Mouse (Mus musculus): Measurements from ENCODE around the gene Taok1. TPM values are rescaled to one million over a fixed set of nuclear protein-coding genes. Genes with fewer than 3 reads are reported as not detected.

Gene Taok1
- polyA plus RNA-seq, 1 experiment from 2014 or later, result 14.3 TPM

DNA sequence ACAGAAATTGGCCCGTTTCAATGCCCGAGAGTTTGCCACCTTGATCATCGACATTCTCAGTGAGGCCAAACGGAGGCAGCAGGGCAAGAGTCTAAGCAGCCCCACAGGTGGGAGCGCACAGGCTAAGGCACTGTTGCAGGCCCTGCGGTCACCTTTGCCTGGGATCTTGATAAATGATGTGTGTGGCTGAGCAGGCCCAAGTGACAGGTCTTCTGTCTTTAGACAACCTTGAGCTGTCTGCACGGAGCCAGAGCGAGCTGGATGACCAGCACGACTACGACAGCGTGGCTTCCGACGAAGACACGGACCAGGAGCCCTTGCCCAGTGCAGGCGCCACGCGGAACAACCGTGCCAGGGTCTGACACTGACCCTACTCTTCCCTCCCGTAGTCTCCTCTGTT lies 103.2 kb downstream of the Taok1 start:
- no peaks in the 10 kb centered on the region for H3K9me3 ChIP-seq
- no peak overlapping the region for H3K4me3 ChIP-seq
- H3K27me3 ChIP-seq, result no peaks in the 10 kb centered on the region
- H3K9ac ChIP-seq, result no peak overlapping the region; the same call in 1 of the 2 replicates
- 95% methylated on average over 19 of the region's 19 CpGs for WGBS
- H3K36me3 ChIP-seq, result peaks cover 84% of the 10 kb centered on the region
- no peak overlapping the region for H3K27ac ChIP-seq
- peaks cover 45% of the 10 kb centered on the region for H3K4me1 ChIP-seq
- H3K4me2 ChIP-seq, result no peak overlapping the region
- ATAC-seq (ENCODE audit: insufficient number of reproducible peaks, insufficient read depth, low FRiP score, low TSS enrichment, low read depth), result no peak

DNA sequence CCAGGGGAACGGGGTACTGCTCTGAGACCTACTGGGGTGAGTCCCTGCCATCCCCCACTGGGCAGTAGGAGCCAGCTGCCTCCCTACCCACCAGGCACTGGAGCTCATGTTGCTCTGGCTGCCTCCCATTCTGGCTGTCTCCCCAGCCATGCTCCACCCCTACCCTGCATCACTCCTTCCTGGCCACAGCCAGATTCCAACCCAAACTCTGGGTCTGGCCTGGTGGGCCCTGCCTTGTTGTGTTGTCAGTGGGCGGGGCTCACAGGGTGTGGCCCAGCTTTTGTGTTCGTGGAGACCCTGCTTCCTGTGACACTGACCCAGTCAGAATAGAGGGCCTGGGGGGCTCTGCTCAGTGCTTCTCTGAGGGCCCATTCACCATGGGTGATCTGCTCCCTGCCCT lies 104.1 kb downstream of the Taok1 start:
- no peak for ATAC-seq (ENCODE audit: insufficient number of reproducible peaks, insufficient read depth, low FRiP score, low TSS enrichment, low read depth)
- Histone ChIP-seq H3K9ac (peak overlapping the region; percentile 21; the same call in 1 of the 2 replicates), H3K27me3 (no peaks in the 10 kb centered on the region), H3K4me3 (no peak overlapping the region), H3K4me1 (peaks cover 39% of the 10 kb centered on the region), H3K36me3 (peaks cover 80% of the 10 kb centered on the region), H3K27ac (peak overlapping the region; percentile 18; the same call in 1 of the 2 replicates), H3K4me2 (no peak overlapping the region), H3K9me3 (no peaks in the 10 kb centered on the region)
- WGBS, result 57% methylated on average over 3 of the region's 3 CpGs

DNA sequence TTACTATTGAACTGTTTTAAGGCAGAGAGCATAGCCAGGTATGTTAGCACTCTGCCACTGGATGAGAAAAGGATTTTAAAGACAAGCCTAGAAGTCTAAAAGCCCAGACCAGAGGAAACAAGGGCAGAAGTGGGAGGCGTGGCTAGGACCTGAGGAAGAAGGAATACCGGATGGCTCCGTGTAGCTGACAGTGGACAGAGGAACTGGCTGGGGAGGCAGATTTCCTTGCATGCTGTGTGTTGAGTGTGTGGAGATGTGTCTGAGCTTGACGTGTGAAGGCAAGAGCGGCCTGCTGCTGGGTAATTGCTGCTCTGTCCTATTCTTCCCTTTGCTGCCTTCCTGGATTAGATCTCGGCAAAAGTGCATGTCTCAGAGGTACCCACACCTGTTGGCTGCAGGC lies 105.1 kb downstream of the Taok1 start:
- Histone ChIP-seq H3K9me3 (no peaks in the 10 kb centered on the region), H3K4me2 (no peak overlapping the region), H3K27me3 (no peaks in the 10 kb centered on the region), H3K36me3 (peaks cover 75% of the 10 kb centered on the region), H3K4me3 (no peak overlapping the region), H3K9ac (peak overlapping the region; percentile 21; the same call in 1 of the 2 replicates), H3K27ac (no peak overlapping the region), H3K4me1 (peaks cover 41% of the 10 kb centered on the region)
- 82% methylated on average over 6 of the region's 6 CpGs for WGBS
- no peak for ATAC-seq (ENCODE audit: insufficient number of reproducible peaks, insufficient read depth, low FRiP score, low TSS enrichment, low read depth)

DNA sequence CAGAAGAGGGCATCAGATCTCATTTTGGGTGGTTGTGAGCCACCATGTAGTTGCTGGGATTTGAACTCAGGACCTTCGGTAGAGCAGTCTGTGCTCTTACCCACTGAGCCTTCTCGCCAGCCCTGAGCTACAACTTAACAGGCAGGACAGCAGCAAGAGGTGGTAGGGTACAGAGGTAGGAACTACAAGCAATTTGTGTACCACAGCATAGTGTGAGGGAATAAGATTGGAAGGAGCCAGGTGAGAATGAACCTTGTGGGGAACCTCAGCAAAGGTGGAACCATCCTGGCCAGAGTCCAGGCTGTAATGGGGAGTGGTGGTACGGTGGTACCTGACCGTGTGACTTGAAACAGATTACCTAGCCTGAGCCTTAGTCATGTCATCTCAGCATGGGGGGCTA lies 105.6 kb downstream of the Taok1 start:
- Histone ChIP-seq H3K4me2 (no peak overlapping the region), H3K36me3 (peaks cover 71% of the 10 kb centered on the region), H3K27me3 (no peaks in the 10 kb centered on the region), H3K9ac (no peak overlapping the region), H3K27ac (no peak overlapping the region), H3K9me3 (no peaks in the 10 kb centered on the region), H3K4me3 (no peak overlapping the region), H3K4me1 (peaks cover 44% of the 10 kb centered on the region)
- no peak for ATAC-seq (ENCODE audit: insufficient number of reproducible peaks, insufficient read depth, low FRiP score, low TSS enrichment, low read depth)
- 93% methylated on average over 4 of the region's 4 CpGs for WGBS

DNA sequence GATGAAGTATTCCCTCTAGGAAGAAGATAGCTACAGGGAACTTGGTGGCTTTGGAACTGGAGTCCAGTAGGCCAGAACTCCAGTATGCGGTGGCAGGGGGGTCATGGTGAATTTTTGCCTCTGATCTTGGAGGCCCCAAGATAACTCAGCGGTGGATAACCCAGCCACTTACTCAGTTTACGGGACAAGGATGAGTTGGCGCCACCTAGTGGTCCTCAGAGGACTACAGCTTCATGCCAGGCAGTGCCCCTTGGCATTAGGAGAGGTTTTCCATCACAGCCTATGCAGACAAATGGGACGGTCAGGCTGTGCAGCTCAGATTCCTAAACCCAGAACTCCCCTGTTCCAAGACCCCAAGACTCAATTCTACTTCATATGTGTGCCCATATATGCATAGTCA lies 106.2 kb downstream of the Taok1 start:
- WGBS, result 25% methylated on average over 5 of the region's 5 CpGs

DNA sequence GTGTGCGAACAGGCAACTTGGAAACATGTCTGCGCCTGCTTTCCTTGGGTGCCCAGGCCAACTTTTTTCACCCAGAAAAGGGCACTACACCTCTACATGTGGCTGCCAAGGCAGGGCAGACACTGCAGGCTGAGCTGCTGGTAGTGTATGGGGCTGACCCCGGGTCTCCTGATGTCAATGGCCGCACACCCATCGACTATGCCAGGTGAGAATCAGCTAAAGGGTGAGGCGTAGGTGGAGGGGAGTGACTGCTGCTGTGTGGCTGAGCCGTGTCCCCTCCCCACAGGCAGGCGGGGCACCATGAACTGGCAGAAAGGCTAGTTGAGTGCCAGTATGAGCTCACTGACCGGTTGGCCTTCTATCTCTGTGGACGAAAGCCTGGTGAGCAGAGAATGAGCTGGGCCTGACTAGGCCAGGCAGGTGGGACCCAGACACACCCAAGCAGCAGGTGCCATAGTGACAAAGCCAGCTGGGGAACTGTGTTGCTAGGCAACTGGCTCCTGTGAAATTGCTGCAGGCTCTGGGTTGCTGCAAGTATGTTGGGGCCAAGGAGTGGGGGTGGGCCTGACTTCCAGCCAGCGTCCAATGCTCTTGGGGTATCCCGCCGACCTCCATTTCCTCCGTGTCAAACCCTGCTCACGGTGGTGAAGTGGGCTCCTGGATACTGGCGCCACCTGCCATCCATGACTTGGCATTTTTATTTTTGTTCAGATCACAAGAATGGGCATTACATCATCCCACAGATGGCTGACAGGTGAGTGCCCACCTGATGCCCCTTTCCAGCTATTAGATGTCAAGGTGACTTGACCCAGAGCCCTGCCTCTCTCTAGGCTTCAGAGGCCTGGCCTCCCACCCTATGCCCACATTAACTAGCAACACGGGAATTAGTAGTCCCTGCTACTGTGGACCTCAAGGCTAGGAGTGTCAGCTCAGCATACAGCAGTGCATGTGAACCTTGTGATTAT lies 107.0 kb downstream of the Taok1 start:
- 82% methylated on average over 17 of the region's 17 CpGs for WGBS
- H3K4me3 ChIP-seq, result no peak overlapping the region
- no peak overlapping the region; the same call in 1 of the 2 replicates for H3K27ac ChIP-seq
- H3K9ac ChIP-seq, result no peak overlapping the region
- H3K4me1 ChIP-seq, result peaks cover 42% of the 10 kb centered on the region
- no peak for ATAC-seq (ENCODE audit: insufficient number of reproducible peaks, insufficient read depth, low FRiP score, low TSS enrichment, low read depth)
- no peaks in the 10 kb centered on the region for H3K27me3 ChIP-seq
- no peak overlapping the region for H3K4me2 ChIP-seq
- H3K9me3 ChIP-seq, result no peaks in the 10 kb centered on the region
- H3K36me3 ChIP-seq, result peaks cover 57% of the 10 kb centered on the region

More for the DNA sequence above, 106.2 kb downstream of the Taok1 start:
- no peak overlapping the region for H3K4me3 ChIP-seq
- H3K36me3 ChIP-seq, result peaks cover 65% of the 10 kb centered on the region
- H3K9me3 ChIP-seq, result no peaks in the 10 kb centered on the region
- no peak overlapping the region for H3K9ac ChIP-seq
- no peak overlapping the region for H3K27ac ChIP-seq
- no peak overlapping the region for H3K4me2 ChIP-seq
- H3K27me3 ChIP-seq, result no peaks in the 10 kb centered on the region
- ATAC-seq (ENCODE audit: insufficient number of reproducible peaks, insufficient read depth, low FRiP score, low TSS enrichment, low read depth), result no peak
- peaks cover 42% of the 10 kb centered on the region for H3K4me1 ChIP-seq

DNA sequence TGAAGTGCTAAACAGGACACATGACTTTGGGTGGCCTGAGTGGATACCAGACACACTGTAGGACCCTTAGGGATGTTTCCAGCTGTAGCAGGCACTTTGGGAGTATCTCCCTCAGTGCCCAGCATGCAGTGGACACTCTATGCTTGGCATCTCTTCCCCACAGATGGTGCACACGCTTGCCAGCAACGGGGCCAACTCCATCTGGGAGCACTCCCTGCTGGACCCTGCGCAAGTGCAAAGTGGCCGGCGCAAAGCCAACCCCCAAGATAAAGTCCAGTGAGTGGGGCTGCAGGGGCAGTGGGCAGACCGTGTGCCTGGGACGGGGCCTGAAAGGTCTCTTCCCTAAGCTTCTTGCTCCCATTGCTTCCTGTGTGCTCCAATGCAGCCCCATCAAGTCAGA lies 108.3 kb downstream of the Taok1 start:
- ATAC-seq (ENCODE audit: insufficient number of reproducible peaks, insufficient read depth, low FRiP score, low TSS enrichment, low read depth), result no peak
- no peak overlapping the region for H3K9ac ChIP-seq
- peaks cover 53% of the 10 kb centered on the region for H3K4me1 ChIP-seq
- H3K36me3 ChIP-seq, result peaks cover 44% of the 10 kb centered on the region
- H3K9me3 ChIP-seq, result no peaks in the 10 kb centered on the region
- no peak overlapping the region for H3K4me3 ChIP-seq
- H3K27ac ChIP-seq, result no peak overlapping the region
- H3K27me3 ChIP-seq, result no peaks in the 10 kb centered on the region
- WGBS, result 83% methylated on average over 7 of the region's 7 CpGs
- no peak overlapping the region for H3K4me2 ChIP-seq

DNA sequence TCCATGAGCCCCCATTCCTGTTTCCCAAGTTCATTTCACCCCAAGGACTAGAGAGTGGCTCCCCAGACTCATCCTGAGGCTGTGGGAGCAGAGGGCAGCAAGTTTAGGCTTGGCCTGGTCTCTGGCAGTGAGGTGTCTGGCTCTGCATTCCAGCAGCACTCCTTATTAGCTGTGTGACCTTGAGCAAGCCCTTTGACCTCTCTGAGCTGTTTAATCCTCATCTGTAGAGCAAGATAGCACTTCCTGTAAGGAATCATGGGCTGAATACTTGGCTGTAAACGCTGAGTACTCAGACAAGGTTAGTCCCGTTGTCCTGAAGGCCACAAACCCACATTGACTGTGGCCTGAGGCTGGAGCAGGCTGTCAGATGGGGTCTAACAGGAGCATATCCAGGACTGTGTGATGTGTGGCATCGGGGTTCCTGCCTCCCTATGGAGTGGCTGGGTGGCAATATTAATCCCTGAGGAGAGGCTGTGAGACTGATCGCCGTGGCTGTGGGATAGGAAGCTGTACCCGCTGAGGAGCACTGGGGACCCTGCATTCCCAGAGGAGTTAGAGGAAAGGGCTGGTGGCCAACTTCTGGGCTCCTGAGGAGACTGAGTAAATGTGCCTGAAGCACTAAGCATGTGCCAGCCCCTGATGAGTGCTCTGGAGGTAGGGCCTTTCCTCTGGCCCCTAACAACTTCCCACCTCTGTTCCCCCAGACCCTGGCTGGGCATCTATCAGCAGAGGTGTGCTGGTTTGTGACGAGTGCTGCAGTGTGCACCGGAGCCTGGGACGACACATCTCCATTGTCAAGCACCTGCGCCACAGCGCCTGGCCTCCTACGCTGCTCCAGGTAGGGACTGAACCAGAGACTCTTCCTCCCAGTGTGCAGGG lies 109.1 kb downstream of the Taok1 start:
- 0 out of 2 replicates have a peak overlapping the region, but pooled peaks have one; percentile 37 for H3K9ac ChIP-seq

DNA sequence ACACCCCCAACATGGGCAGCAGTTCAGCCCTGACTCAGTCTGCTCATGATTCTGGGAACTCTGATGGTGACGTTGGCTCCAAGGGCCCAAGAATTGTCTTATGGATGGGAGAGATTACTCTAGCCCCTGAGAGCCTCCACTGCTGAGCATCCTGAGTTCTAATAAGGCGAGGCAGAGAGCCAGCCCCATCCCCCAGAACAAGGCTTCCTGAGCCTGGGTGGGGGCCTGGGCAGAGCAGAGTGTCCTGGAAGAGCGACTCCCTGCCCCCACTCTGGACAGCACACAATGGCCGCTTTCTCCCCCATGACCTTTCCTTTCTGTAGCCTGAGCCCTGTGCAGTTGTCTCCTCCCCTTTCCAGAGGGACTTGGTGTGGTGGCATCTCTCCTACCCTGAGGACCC lies 109.8 kb downstream of the Taok1 start:
- Histone ChIP-seq H3K9me3 (no peaks in the 10 kb centered on the region), H3K27me3 (no peaks in the 10 kb centered on the region), H3K4me1 (peaks cover 50% of the 10 kb centered on the region), H3K9ac (0 out of 2 replicates have a peak overlapping the region, but pooled peaks have one; percentile 37), H3K4me2 (no peak overlapping the region), H3K36me3 (peaks cover 29% of the 10 kb centered on the region), H3K4me3 (no peak overlapping the region), H3K27ac (0 out of 2 replicates have a peak overlapping the region, but pooled peaks have one; percentile 30)
- ATAC-seq (ENCODE audit: insufficient number of reproducible peaks, insufficient read depth, low FRiP score, low TSS enrichment, low read depth), result no peak
- WGBS, result 48% methylated on average over 4 of the region's 4 CpGs

More for the DNA sequence above, 109.1 kb downstream of the Taok1 start:
- 68% methylated on average over 12 of the region's 12 CpGs for WGBS
- Histone ChIP-seq H3K27ac (no peak overlapping the region), H3K4me1 (peaks cover 56% of the 10 kb centered on the region), H3K36me3 (peaks cover 36% of the 10 kb centered on the region), H3K4me2 (no peak overlapping the region), H3K4me3 (no peak overlapping the region), H3K27me3 (no peaks in the 10 kb centered on the region), H3K9me3 (no peaks in the 10 kb centered on the region)
- no peak for ATAC-seq (ENCODE audit: insufficient number of reproducible peaks, insufficient read depth, low FRiP score, low TSS enrichment, low read depth)

DNA sequence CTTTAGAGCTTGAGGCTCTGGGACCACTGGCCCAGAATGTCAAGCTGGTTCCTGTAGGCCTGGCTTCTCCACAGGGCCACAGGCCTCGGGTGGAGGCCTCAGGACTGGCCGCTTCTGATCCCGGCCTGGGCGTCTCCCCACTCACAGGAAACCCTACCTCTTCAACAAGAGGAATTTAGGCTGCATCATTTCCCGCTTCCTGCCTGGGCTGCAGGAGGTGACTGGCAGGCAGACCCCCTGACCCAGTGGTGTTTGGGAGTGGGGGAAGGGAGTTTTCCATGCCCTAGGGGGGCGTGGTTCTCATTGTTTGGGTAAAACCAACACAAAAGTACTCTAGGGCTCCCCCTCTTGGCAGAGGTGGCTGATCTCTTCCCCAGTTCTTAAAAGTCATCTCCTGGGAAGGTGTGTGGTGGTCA lies 110.3 kb downstream of the Taok1 start:
- 26% methylated on average over 6 of the region's 6 CpGs for WGBS
- Histone ChIP-seq H3K27me3 (no peaks in the 10 kb centered on the region), H3K36me3 (peaks cover 24% of the 10 kb centered on the region), H3K4me3 (no peak overlapping the region), H3K9ac (peak overlapping the region; percentile 46; the same call in 1 of the 2 replicates), H3K9me3 (no peaks in the 10 kb centered on the region), H3K27ac (peak overlapping the region; percentile 30; the same call in 1 of the 2 replicates), H3K4me1 (peaks cover 51% of the 10 kb centered on the region), H3K4me2 (no peak overlapping the region)
- ATAC-seq (ENCODE audit: insufficient number of reproducible peaks, insufficient read depth, low FRiP score, low TSS enrichment, low read depth), result no peak

DNA sequence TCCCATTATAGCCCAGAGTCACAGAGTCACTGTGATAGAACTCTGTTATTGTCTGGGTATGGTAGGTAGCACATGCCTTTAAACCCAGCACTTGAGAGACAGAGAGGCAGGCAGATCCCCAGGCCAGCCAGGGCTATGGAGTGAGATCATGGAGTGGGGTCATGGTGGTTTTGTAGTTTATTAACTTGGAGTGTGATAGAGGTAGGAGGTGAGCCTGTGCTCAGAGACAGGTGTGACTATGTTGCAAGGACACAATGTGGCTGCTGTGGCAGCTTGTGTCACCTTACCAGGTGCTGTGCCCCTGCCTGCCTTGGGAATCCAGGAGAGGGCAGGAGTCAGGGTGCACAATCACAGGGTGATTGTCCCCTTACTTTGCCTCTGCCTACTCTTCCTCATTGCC lies 112.1 kb downstream of the Taok1 start:
- H3K9me3 ChIP-seq, result no peaks in the 10 kb centered on the region
- H3K36me3 ChIP-seq, result peaks cover 14% of the 10 kb centered on the region
- H3K4me1 ChIP-seq, result peaks cover 60% of the 10 kb centered on the region
- no peak overlapping the region for H3K9ac ChIP-seq
- no peak for ATAC-seq (ENCODE audit: insufficient number of reproducible peaks, insufficient read depth, low FRiP score, low TSS enrichment, low read depth)
- H3K27me3 ChIP-seq, result no peaks in the 10 kb centered on the region
- H3K4me2 ChIP-seq, result 0 out of 2 replicates have a peak overlapping the region, but pooled peaks have one; percentile 98
- H3K27ac ChIP-seq, result no peak overlapping the region
- no peak overlapping the region for H3K4me3 ChIP-seq
